Mouse (Mus musculus): ENCODE measurements around the gene Kmt2c. TPM values are rescaled to one million over a fixed set of nuclear protein-coding genes. Genes with fewer than 3 reads are reported as not detected.
A peak's percentile ranks its signal among the peaks of the same experiment; 100 is the strongest.

The Kmt2c gene
- total RNA-seq (2017), result 48.4 and 59.7 TPM in 2 replicates

- peak; percentile 21 for ATAC-seq (replicated peaks; ENCODE audit: low read depth, poor library complexity, severe bottlenecking)
Measured at GRCm38 (mm10) chr5:25498346-25498820, at the start of gene Kmt2c. Gene Kmt2c, minus strand, starts transcription at chr5:25498783.

- no peak for ATAC-seq (replicated peaks; ENCODE audit: low read depth, poor library complexity, severe bottlenecking)
Measured at GRCm38 (mm10) chr5:25546912-25547311, 48.3 kb upstream of the Kmt2c start.

- no peak for ATAC-seq (replicated peaks; ENCODE audit: low read depth, poor library complexity, severe bottlenecking)
Measured at GRCm38 (mm10) chr5:25544566-25544965, 46.0 kb upstream of the Kmt2c start.

- no peak for ATAC-seq (replicated peaks; ENCODE audit: low read depth, poor library complexity, severe bottlenecking)
Measured at GRCm38 (mm10) chr5:25544061-25544460, 45.5 kb upstream of the Kmt2c start.

- no peak for ATAC-seq (replicated peaks; ENCODE audit: low read depth, poor library complexity, severe bottlenecking)
Measured at GRCm38 (mm10) chr5:25541661-25542060, 43.1 kb upstream of the Kmt2c start.

GRCm38 (mm10) chr5:25540921-25541320, 42.3 kb upstream of the Kmt2c start:
- ATAC-seq (replicated peaks; ENCODE audit: low read depth, poor library complexity, severe bottlenecking), result no peak

- ATAC-seq (replicated peaks; ENCODE audit: low read depth, poor library complexity, severe bottlenecking), result no peak
Measured at GRCm38 (mm10) chr5:25540412-25540811, 41.8 kb upstream of the Kmt2c start.

GRCm38 (mm10) chr5:25536921-25537409, 38.4 kb upstream of the Kmt2c start:
- no peak for ATAC-seq (replicated peaks; ENCODE audit: low read depth, poor library complexity, severe bottlenecking)

- no peak for ATAC-seq (replicated peaks; ENCODE audit: low read depth, poor library complexity, severe bottlenecking)
Measured at GRCm38 (mm10) chr5:25536451-25536850, 37.9 kb upstream of the Kmt2c start.

GRCm38 (mm10) chr5:25535566-25535965, 37.0 kb upstream of the Kmt2c start:
- ATAC-seq (replicated peaks; ENCODE audit: low read depth, poor library complexity, severe bottlenecking), result no peak

- no peak for ATAC-seq (replicated peaks; ENCODE audit: low read depth, poor library complexity, severe bottlenecking)
Measured at GRCm38 (mm10) chr5:25533298-25533697, 34.7 kb upstream of the Kmt2c start.

GRCm38 (mm10) chr5:25532256-25533147, 33.9 kb upstream of the Kmt2c start:
- ATAC-seq (replicated peaks; ENCODE audit: low read depth, poor library complexity, severe bottlenecking), result no peak; the same call in 1 of the 2 replicates

GRCm38 (mm10) chr5:25530629-25531028, 32.0 kb upstream of the Kmt2c start:
- ATAC-seq (replicated peaks; ENCODE audit: low read depth, poor library complexity, severe bottlenecking), result no peak

- ATAC-seq (replicated peaks; ENCODE audit: low read depth, poor library complexity, severe bottlenecking), result peak; percentile 92
Measured at GRCm38 (mm10) chr5:25529529-25530421, 31.2 kb upstream of the Kmt2c start.

- ATAC-seq (replicated peaks; ENCODE audit: low read depth, poor library complexity, severe bottlenecking), result no peak
Measured at GRCm38 (mm10) chr5:25528851-25529528, 30.4 kb upstream of the Kmt2c start.

- ATAC-seq (replicated peaks; ENCODE audit: low read depth, poor library complexity, severe bottlenecking), result no peak
Measured at GRCm38 (mm10) chr5:25527971-25528370, 29.4 kb upstream of the Kmt2c start.

GRCm38 (mm10) chr5:25526926-25527325, 28.3 kb upstream of the Kmt2c start:
- no peak for ATAC-seq (replicated peaks; ENCODE audit: low read depth, poor library complexity, severe bottlenecking)

- no peak for ATAC-seq (replicated peaks; ENCODE audit: low read depth, poor library complexity, severe bottlenecking)
Measured at GRCm38 (mm10) chr5:25526116-25526515, 27.5 kb upstream of the Kmt2c start.

- ATAC-seq (replicated peaks; ENCODE audit: low read depth, poor library complexity, severe bottlenecking), result no peak
Measured at GRCm38 (mm10) chr5:25521461-25521860, 22.9 kb upstream of the Kmt2c start.

- ATAC-seq (replicated peaks; ENCODE audit: low read depth, poor library complexity, severe bottlenecking), result no peak
Measured at GRCm38 (mm10) chr5:25519820-25520219, 21.2 kb upstream of the Kmt2c start.

Data from common myeloid progenitor, adult 5-6 weeks (primary cell).